Mouse (Mus musculus) ovary, postnatal 14 days (tissue): ENCODE measurements at regions not wholly inside any gene's neighbourhood (a gene's known extent, or its start where the extent isn't known, plus 50 kb on each side); places are given as distances from the start of the nearest gene placed in this dataset.

Experiments used
- DNase-seq: peaks from one replicate; pipeline ENCODE4 v3.0.0; 2022; ENCODE audit warnings: low spot score

DNA sequence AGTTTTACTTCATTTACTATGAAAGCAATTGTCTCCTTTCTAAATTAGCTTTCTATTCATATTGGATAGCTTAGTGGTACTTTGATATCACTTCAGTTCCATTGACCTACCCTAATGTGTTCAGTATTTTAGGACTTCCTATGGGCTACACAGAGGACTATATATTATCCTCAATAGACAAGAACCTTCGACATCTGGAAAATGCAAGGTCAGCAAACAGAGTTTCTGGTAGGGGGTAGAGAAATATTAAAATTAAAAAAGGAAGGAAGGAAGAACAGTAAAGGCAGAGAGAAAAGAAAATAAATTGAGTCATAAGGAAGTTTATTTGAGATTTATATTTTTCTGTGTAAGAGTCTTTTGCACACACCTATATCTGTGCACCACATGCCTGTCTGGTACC lies 107.4 kb upstream of the Insig1 start:
- DNase-seq, result no peak

DNA sequence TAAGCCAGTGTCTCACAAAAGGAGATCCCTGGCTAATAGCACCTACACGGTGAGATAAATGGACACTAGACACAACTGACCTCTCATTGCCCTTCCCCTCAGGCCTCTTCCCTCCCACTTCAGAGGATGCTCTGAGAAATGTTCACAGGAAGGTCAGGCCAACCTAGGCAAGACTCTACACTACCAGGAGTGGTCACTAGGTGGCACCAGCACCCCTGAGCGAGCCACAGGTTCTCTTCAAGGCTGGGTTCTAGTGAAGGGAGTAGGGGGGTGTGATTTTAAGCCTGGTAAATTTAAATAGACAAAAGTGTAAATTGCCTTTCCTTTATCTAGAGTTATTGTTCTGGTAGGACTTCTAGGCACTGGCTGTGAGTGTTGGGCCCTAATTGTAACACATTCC lies 76.0 kb upstream of the Insig1 start:
- DNase-seq, result peak; percentile 68

DNA sequence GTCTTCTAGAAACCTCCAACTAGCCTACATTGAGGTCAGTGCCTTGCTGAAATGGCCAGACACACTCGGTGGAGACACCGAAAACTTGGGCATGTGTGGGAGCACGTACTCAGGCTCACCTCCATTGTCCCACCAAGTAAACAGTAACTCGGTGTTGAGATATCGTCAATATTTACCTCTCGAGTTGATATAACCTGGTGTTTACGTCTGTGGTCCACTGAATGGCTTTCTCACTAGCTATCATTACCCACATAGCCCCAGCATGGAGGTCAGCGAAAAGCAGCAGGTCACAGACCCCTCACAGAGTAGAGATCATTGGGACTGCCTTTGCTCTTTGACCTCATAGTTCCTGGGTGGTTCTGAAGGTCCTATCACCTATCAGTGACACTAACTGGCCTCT lies 73.4 kb upstream of the Insig1 start:
- no peak for DNase-seq

- DNase-seq, result no peak
Observed at GRCm38 (mm10) chr5:28002922-28003321, 68.2 kb upstream of the Insig1 start.

GRCm38 (mm10) chr5:28003756-28004486 lies 67.2 kb upstream of the Insig1 start:
- no peak for DNase-seq

DNA sequence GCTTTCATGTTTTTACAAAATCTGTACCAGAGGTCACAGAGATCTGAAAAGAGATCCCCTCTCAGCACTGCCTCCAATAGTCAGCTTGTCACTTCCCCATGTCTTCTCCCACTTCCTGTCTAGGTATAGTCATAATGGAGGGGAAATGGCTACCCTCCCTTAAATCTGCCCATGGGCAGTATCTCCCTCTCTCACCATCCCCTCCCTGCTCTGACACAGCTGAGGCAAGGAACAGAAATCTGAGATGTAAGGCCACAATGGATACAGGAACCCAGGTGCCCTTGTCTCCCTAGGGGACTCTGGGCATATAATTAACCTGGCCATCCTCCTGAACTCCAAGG lies 66.7 kb upstream of the Insig1 start:
- no peak for DNase-seq

- DNase-seq, result no peak
Observed at GRCm38 (mm10) chr5:28009386-28009785, 61.8 kb upstream of the Insig1 start.

DNA sequence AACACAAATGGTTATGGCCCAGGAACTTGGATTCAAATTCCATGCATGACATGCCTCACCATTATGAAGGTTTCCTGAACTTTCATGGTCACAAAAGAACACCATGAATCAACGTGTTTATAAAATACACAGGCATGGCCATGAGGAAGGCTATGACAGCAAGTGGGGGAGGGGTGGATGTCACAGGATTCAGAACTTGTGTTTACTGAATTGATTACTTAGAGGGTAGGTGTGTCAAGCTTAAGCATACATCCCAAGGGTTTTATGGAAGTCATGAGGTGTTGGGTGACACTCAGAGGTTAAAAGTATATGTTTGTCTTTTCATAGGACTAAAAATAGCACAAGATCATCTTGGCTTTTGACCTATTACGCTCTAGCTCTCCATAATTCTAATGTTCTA lies 61.3 kb upstream of the Insig1 start:
- DNase-seq, result no peak

DNA sequence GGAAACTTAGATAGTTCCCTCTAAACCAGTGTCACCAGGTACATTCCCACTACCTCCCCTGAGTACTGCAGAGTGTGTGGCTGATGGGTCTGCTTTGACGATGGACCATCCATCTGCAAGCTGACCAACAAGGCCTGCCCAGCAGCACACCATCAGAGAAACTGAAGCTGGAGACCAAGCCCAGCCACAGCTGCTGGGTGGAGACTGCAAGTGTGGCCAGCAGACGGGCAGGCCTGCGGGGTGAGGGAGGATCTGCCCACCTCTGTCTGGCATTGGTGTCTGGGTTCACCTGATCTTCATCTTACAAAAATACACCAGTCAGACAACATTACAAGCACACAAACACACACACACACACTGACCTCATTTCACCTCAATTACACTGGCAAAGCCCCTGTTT lies 60.6 kb upstream of the Insig1 start:
- no peak for DNase-seq

- DNase-seq, result no peak
Observed at GRCm38 (mm10) chr5:28012496-28012895, 58.7 kb upstream of the Insig1 start.

GRCm38 (mm10) chr5:28013619-28014273 lies 57.4 kb upstream of the Insig1 start:
- DNase-seq, result no peak

DNA sequence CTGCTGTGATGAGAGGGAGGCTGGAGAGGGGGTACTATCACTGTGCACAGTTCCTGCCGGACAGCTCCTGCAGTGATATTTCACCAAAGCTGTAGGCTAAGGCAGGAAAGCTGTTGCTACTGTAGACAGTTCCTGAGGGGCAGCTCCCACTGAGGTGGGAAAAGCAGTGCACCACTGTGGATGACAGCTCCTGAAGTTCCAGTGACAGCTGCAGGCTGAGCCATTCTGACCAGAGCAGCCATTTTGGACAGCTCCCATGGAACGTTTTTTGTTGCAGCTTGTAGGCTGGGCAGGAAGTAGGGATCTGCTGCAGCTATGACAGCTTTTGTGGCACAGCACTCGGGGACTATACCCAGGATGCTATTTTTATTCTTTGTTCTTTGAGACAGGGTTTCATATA lies 51.3 kb upstream of the Insig1 start:
- DNase-seq, result no peak
